8 mouse cellular contexts compared by ENCODE assay signal in the genomic region with DNA sequence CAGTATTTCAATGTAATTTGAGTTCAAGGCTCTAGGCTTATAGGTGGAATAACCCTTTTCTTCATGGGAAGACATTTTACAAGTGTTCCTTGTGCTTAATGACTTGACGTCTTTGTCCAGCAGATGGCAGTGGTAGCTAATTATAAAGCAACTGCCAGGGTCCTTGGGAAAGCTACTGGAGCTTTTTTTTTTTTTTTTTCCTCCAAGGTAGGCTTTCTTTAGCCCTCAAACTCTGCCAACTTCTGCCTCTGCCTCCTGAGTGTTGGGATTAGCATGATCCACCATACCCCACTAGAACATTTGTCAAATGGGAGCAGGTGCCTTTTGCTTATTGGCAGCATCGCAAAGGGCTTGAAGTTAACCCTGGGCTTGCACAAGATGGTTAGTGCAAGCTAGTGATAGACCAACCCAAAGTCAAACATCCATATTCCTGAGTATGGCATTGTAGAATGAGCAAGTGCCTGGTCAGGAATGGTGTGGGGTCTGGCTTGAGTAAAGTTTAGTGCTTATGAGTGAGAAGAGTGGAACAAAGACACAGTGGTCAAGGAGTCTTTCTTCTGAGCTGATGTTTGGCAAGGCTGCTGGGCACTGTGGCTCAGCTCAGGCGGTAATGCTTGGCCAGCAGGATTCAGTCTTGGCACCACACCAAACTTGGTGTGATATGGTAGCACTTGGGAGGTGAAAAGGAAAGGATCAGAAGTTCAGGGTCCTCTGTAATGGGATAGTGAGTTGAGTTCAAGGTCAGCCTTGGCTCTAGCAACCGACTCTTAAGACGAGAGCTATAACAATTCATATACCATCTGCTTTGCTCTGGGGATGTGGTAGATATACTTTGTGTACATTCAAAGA. TPM values are rescaled to one million over a fixed set of nuclear protein-coding genes. Genes with fewer than 3 reads are reported as not detected.
DNase-seq lines count a peak whose midpoint lies in the region; ATAC-seq and TF ChIP-seq lines count a peak whose summit lies in the region.

No protein-coding gene starts in this region.

- H3K4me3 ChIP-seq in lung, embryonic 14.5 days (ENCODE audit: low read depth, low read length) = no peak overlapping the region
- H3K4me3 ChIP-seq in intestine, embryonic 16.5 days (ENCODE audit: low read length) = no peak overlapping the region
- H3K4me3 ChIP-seq in lung, embryonic 16.5 days (ENCODE audit: low read length) = no peak overlapping the region
- no peak overlapping the region for H3K4me3 ChIP-seq in stomach, embryonic 15.5 days (replicated peaks)

- no peaks in the 10 kb centered on the region for H3K4me1 ChIP-seq in lung, embryonic 14.5 days (ENCODE audit: insufficient read depth)
- H3K4me1 ChIP-seq in intestine, embryonic 16.5 days (ENCODE audit: control insufficient read depth, insufficient read depth, low read length) = peaks cover 34% of the 10 kb centered on the region
- H3K4me1 ChIP-seq in lung, embryonic 16.5 days (replicated peaks; ENCODE audit: control insufficient read depth, insufficient read depth, low read length) = peaks cover 33% of the 10 kb centered on the region
- peaks cover 23% of the 10 kb centered on the region for H3K4me1 ChIP-seq in stomach, embryonic 15.5 days

- H3K36me3 ChIP-seq in lung, embryonic 14.5 days (ENCODE audit: insufficient read depth) = peaks cover 54% of the 10 kb centered on the region
- H3K36me3 ChIP-seq in intestine, embryonic 16.5 days (ENCODE audit: control insufficient read depth, insufficient read depth, low read length) = peaks cover 4% of the 10 kb centered on the region; the same call in 1 of the 2 replicates
- H3K36me3 ChIP-seq in lung, embryonic 16.5 days (ENCODE audit: control insufficient read depth, insufficient read depth, low read length) = peaks cover 29% of the 10 kb centered on the region
- peaks cover 22% of the 10 kb centered on the region for H3K36me3 ChIP-seq in stomach, embryonic 15.5 days

- peak; percentile 48 for TF ChIP-seq CTCF in lung, embryonic 14.5 days (IDR thresholded peaks at IDR 0.05; ENCODE audit: low read depth)

- H3K9me3 ChIP-seq in lung, embryonic 14.5 days (ENCODE audit: low read depth, low read length) = no peaks in the 10 kb centered on the region
- no peaks in the 10 kb centered on the region for H3K9me3 ChIP-seq in intestine, embryonic 16.5 days (ENCODE audit: control insufficient read depth, low read length)
- no peaks in the 10 kb centered on the region for H3K9me3 ChIP-seq in lung, embryonic 16.5 days (ENCODE audit: control insufficient read depth, low read length)
- H3K9me3 ChIP-seq in stomach, embryonic 15.5 days = no peaks in the 10 kb centered on the region

- WGBS in lung, embryonic 14.5 days = 12% methylated on average over 5 of the region's 5 CpGs
- WGBS in intestine, embryonic 16.5 days = 23% methylated on average over 5 of the region's 5 CpGs
- 14% methylated on average over 5 of the region's 5 CpGs for WGBS in lung, embryonic 16.5 days
- WGBS in stomach, embryonic 15.5 days = 15% methylated on average over 5 of the region's 5 CpGs

- DNase-seq in lung, embryonic 14.5 days = peak; percentile 87
- DNase-seq in lung, postnatal 4 days = no peak
- peak; percentile 40 to 50 for DNase-seq in adrenal gland, postnatal 36 days
- no peak for DNase-seq in Muller cell, postnatal 12 days (ENCODE audit: inconsistent ontology term)

- ATAC-seq in lung, embryonic 14.5 days (ENCODE audit: insufficient read depth) = peak; percentile 66
- ATAC-seq in erythroid progenitor cell, adult 5-6 weeks (replicated peaks; ENCODE audit: low FRiP score, poor library complexity, severe bottlenecking) = 0 out of 2 replicates have a peak, but pooled peaks have one; percentile 56
- peak; percentile 52 for ATAC-seq in intestine, embryonic 16.5 days
- peak; percentile 26 for ATAC-seq in lung, embryonic 16.5 days (ENCODE audit: low read depth)
- peak; percentile 27 for ATAC-seq in stomach, embryonic 15.5 days (ENCODE audit: insufficient read depth, low FRiP score, low read depth)

- H3K27ac ChIP-seq in lung, embryonic 14.5 days (ENCODE audit: low read depth) = peak overlapping the region; percentile 59; the same call in 1 of the 2 replicates
- H3K27ac ChIP-seq in intestine, embryonic 16.5 days (ENCODE audit: low read length) = peak overlapping the region; percentile 74
- peak overlapping the region; percentile 69 for H3K27ac ChIP-seq in lung, embryonic 16.5 days (ENCODE audit: low read length)
- peak overlapping the region; percentile 61 for H3K27ac ChIP-seq in stomach, embryonic 15.5 days

- no peaks in the 10 kb centered on the region for H3K27me3 ChIP-seq in lung, embryonic 14.5 days (ENCODE audit: insufficient read depth, low read length)
- no peaks in the 10 kb centered on the region for H3K27me3 ChIP-seq in intestine, embryonic 16.5 days (replicated peaks; ENCODE audit: control insufficient read depth, insufficient read depth, low read length)
- H3K27me3 ChIP-seq in lung, embryonic 16.5 days (ENCODE audit: control insufficient read depth, insufficient read depth, low read depth, low read length) = no peaks in the 10 kb centered on the region
- no peaks in the 10 kb centered on the region for H3K27me3 ChIP-seq in stomach, embryonic 15.5 days (replicated peaks)

- no peak overlapping the region; the same call in 1 of the 2 replicates for H3K4me2 ChIP-seq in lung, embryonic 14.5 days
- no peak overlapping the region for H3K4me2 ChIP-seq in intestine, embryonic 16.5 days (ENCODE audit: low read depth, low read length)
- H3K4me2 ChIP-seq in lung, embryonic 16.5 days (ENCODE audit: low read depth, low read length) = no peak overlapping the region
- no peak overlapping the region for H3K4me2 ChIP-seq in stomach, embryonic 15.5 days

- H3K9ac ChIP-seq in lung, embryonic 14.5 days = no peak overlapping the region
- H3K9ac ChIP-seq in intestine, embryonic 16.5 days (ENCODE audit: low read depth, low read length) = no peak overlapping the region
- no peak overlapping the region for H3K9ac ChIP-seq in lung, embryonic 16.5 days (ENCODE audit: low read length)
- H3K9ac ChIP-seq in stomach, embryonic 15.5 days = no peak overlapping the region

RNA-seq across cellular contexts. Expression of a gene that starts 5.9 kb away (rescaled TPM):
- 2,522 and 2,633 TPM in 2 replicates for polyA plus RNA-seq in lung, embryonic 14.5 days (2014; fragmentation: Nextera tagmentation; extraction: Ambion mirVana)
- 1,000 to 10,000 TPM; 1,561 to 3,265 TPM for total RNA-seq in adrenal gland, postnatal 36 days (2021)
- total RNA-seq in erythroid progenitor cell, adult 5-6 weeks (2015; ENCODE audit: low replicate concordance) = 753 and 884 TPM in 2 replicates
- total RNA-seq in erythroid progenitor cell, adult 5-6 weeks (2017; ENCODE audit: low replicate concordance) = 686 and 716 TPM in 2 replicates
- 2,348 and 2,439 TPM in 2 replicates for polyA plus RNA-seq in intestine, embryonic 16.5 days (2015; fragmentation: Nextera tagmentation; extraction: Ambion mirVana)
- 2,362 and 2,391 TPM in 2 replicates for polyA plus RNA-seq in lung, embryonic 16.5 days (2015; fragmentation: Nextera tagmentation; extraction: Ambion mirVana)
- polyA plus RNA-seq in stomach, embryonic 15.5 days (2015; fragmentation: Nextera tagmentation; extraction: Ambion mirVana) = 2,024 and 2,425 TPM in 2 replicates

Comparison
In these comparisons a context has a peak if more than half of its experiments do, and no peak if none do; other contexts are left out.
1. DNase-seq: peak in lung, embryonic 14.5 days (single experiment) and adrenal gland, postnatal 36 days (2 of 2); none in lung, postnatal 4 days (0 of 2) and Muller cell, postnatal 12 days (single experiment).
2. Peak in every context shown above with its lines, with median percentiles within 50 percentile points of each other: ATAC-seq and H3K27ac ChIP-seq.